Mouse (Mus musculus): ENCODE results near the gene 1700084M14Rik.
"Not testable (repeated sequence)": the region's sequence is repeated elsewhere in the genome, so short reads cannot be mapped to it uniquely, and the experiment has no call there.

GRCm38 (mm10) chrX:91575811-91576210 lies at the start of gene 1700084M14Rik:
- not testable (repeated sequence) for TF ChIP-seq CTCF (IDR thresholded peaks at IDR 0.05; ENCODE audit: low read depth, low read length); POLR2A (IDR thresholded peaks at IDR 0.05; ENCODE audit: borderline replicate concordance, low read depth, low read length)
